Mouse (Mus musculus): Measurements from ENCODE around the gene Slc16a10. TPM values are rescaled to one million over a fixed set of nuclear protein-coding genes. Genes with fewer than 3 reads are reported as not detected.

Gene Slc16a10
- polyA plus RNA-seq, 1 experiment: 5.4 TPM

- Histone ChIP-seq H3K36me3 (ENCODE audit: control insufficient read depth, insufficient read depth, low read length, poor library complexity, severe bottlenecking) (no peaks in the 10 kb centered on the region), H3K9me3 (replicated peaks; ENCODE audit: control insufficient read depth, insufficient read depth, low read length, poor library complexity, severe bottlenecking) (no peaks in the 10 kb centered on the region), H3K27me3 (ENCODE audit: control insufficient read depth, insufficient read depth, low read length, poor library complexity, severe bottlenecking) (no peaks in the 10 kb centered on the region), H3K27ac (ENCODE audit: insufficient read depth, low read length) (no peak overlapping the region), H3K9ac (ENCODE audit: low read depth, poor library complexity, severe bottlenecking) (no peak overlapping the region), H3K4me3 (ENCODE audit: low read depth, low read length) (no peak overlapping the region), H3K4me1 (ENCODE audit: control insufficient read depth, insufficient read depth, low read length) (no peaks in the 10 kb centered on the region)
- TF ChIP-seq POLR2A (IDR thresholded peaks at IDR 0.05; ENCODE audit: insufficient read depth, low read length) (no peak), EP300 (IDR thresholded peaks at IDR 0.05; ENCODE audit: insufficient read depth, low read depth, low read length) (no peak), CTCF (IDR thresholded peaks at IDR 0.05; ENCODE audit: low read depth, low read length) (no peak)
These were observed 8.4 kb downstream of the Slc16a10 start for GRCm38 (mm10) chr10:40133636-40134035.

GRCm38 (mm10) chr10:40131690-40132418, 10.2 kb downstream of the Slc16a10 start:
- Histone ChIP-seq H3K27ac (ENCODE audit: insufficient read depth, low read length) (no peak overlapping the region), H3K36me3 (ENCODE audit: control insufficient read depth, insufficient read depth, low read length, poor library complexity, severe bottlenecking) (no peaks in the 10 kb centered on the region), H3K9me3 (replicated peaks; ENCODE audit: control insufficient read depth, insufficient read depth, low read length, poor library complexity, severe bottlenecking) (no peaks in the 10 kb centered on the region), H3K4me1 (ENCODE audit: control insufficient read depth, insufficient read depth, low read length) (no peaks in the 10 kb centered on the region), H3K9ac (ENCODE audit: low read depth, poor library complexity, severe bottlenecking) (no peak overlapping the region), H3K4me3 (ENCODE audit: low read depth, low read length) (no peak overlapping the region), H3K27me3 (ENCODE audit: control insufficient read depth, insufficient read depth, low read length, poor library complexity, severe bottlenecking) (no peaks in the 10 kb centered on the region)
- no peak for TF ChIP-seq POLR2A (IDR thresholded peaks at IDR 0.05; ENCODE audit: insufficient read depth, low read length)
- TF ChIP-seq EP300 (IDR thresholded peaks at IDR 0.05; ENCODE audit: insufficient read depth, low read depth, low read length): no peak
- TF ChIP-seq CTCF (IDR thresholded peaks at IDR 0.05; ENCODE audit: low read depth, low read length): no peak

- Histone ChIP-seq H3K27ac (ENCODE audit: insufficient read depth, low read length) (no peak overlapping the region), H3K4me1 (ENCODE audit: control insufficient read depth, insufficient read depth, low read length) (no peaks in the 10 kb centered on the region), H3K4me3 (ENCODE audit: low read depth, low read length) (no peak overlapping the region), H3K9me3 (replicated peaks; ENCODE audit: control insufficient read depth, insufficient read depth, low read length, poor library complexity, severe bottlenecking) (no peaks in the 10 kb centered on the region), H3K27me3 (ENCODE audit: control insufficient read depth, insufficient read depth, low read length, poor library complexity, severe bottlenecking) (no peaks in the 10 kb centered on the region), H3K36me3 (ENCODE audit: control insufficient read depth, insufficient read depth, low read length, poor library complexity, severe bottlenecking) (no peaks in the 10 kb centered on the region), H3K9ac (ENCODE audit: low read depth, poor library complexity, severe bottlenecking) (no peak overlapping the region)
- TF ChIP-seq POLR2A (IDR thresholded peaks at IDR 0.05; ENCODE audit: insufficient read depth, low read length): no peak
- no peak for TF ChIP-seq CTCF (IDR thresholded peaks at IDR 0.05; ENCODE audit: low read depth, low read length)
- TF ChIP-seq EP300 (IDR thresholded peaks at IDR 0.05; ENCODE audit: insufficient read depth, low read depth, low read length): no peak
These were observed 11.9 kb downstream of the Slc16a10 start for GRCm38 (mm10) chr10:40130126-40130525.

- TF ChIP-seq CTCF (IDR thresholded peaks at IDR 0.05; ENCODE audit: low read depth, low read length): no peak
- TF ChIP-seq EP300 (IDR thresholded peaks at IDR 0.05; ENCODE audit: insufficient read depth, low read depth, low read length): no peak
- TF ChIP-seq POLR2A (IDR thresholded peaks at IDR 0.05; ENCODE audit: insufficient read depth, low read length): no peak
- Histone ChIP-seq H3K9ac (ENCODE audit: low read depth, poor library complexity, severe bottlenecking) (no peak overlapping the region), H3K4me3 (ENCODE audit: low read depth, low read length) (no peak overlapping the region), H3K27ac (ENCODE audit: insufficient read depth, low read length) (no peak overlapping the region), H3K9me3 (replicated peaks; ENCODE audit: control insufficient read depth, insufficient read depth, low read length, poor library complexity, severe bottlenecking) (no peaks in the 10 kb centered on the region), H3K36me3 (ENCODE audit: control insufficient read depth, insufficient read depth, low read length, poor library complexity, severe bottlenecking) (no peaks in the 10 kb centered on the region), H3K4me1 (ENCODE audit: control insufficient read depth, insufficient read depth, low read length) (no peaks in the 10 kb centered on the region), H3K27me3 (ENCODE audit: control insufficient read depth, insufficient read depth, low read length, poor library complexity, severe bottlenecking) (no peaks in the 10 kb centered on the region)
These were observed 12.9 kb downstream of the Slc16a10 start for GRCm38 (mm10) chr10:40129134-40129533.

- H3K4me1 ChIP-seq (ENCODE audit: control insufficient read depth, insufficient read depth, low read length): no peaks in the 10 kb centered on the region
- H3K4me3 ChIP-seq (ENCODE audit: low read depth, low read length): no peak overlapping the region
- no peaks in the 10 kb centered on the region for H3K27me3 ChIP-seq (ENCODE audit: control insufficient read depth, insufficient read depth, low read length, poor library complexity, severe bottlenecking)
- H3K36me3 ChIP-seq (ENCODE audit: control insufficient read depth, insufficient read depth, low read length, poor library complexity, severe bottlenecking): no peaks in the 10 kb centered on the region
- no peak overlapping the region for H3K27ac ChIP-seq (ENCODE audit: insufficient read depth, low read length)
- H3K9ac ChIP-seq (ENCODE audit: low read depth, poor library complexity, severe bottlenecking): no peak overlapping the region
- TF ChIP-seq POLR2A (IDR thresholded peaks at IDR 0.05; ENCODE audit: insufficient read depth, low read length): no peak
- TF ChIP-seq EP300 (IDR thresholded peaks at IDR 0.05; ENCODE audit: insufficient read depth, low read depth, low read length): no peak
- no peak for TF ChIP-seq CTCF (IDR thresholded peaks at IDR 0.05; ENCODE audit: low read depth, low read length)
- H3K9me3 ChIP-seq (replicated peaks; ENCODE audit: control insufficient read depth, insufficient read depth, low read length, poor library complexity, severe bottlenecking): no peaks in the 10 kb centered on the region
These were observed 13.6 kb downstream of the Slc16a10 start for GRCm38 (mm10) chr10:40128497-40128896.

- H3K9ac ChIP-seq (ENCODE audit: low read depth, poor library complexity, severe bottlenecking): no peak overlapping the region
- H3K4me1 ChIP-seq (ENCODE audit: control insufficient read depth, insufficient read depth, low read length): no peaks in the 10 kb centered on the region
- H3K36me3 ChIP-seq (ENCODE audit: control insufficient read depth, insufficient read depth, low read length, poor library complexity, severe bottlenecking): no peaks in the 10 kb centered on the region
- H3K4me3 ChIP-seq (ENCODE audit: low read depth, low read length): no peak overlapping the region
- TF ChIP-seq CTCF (IDR thresholded peaks at IDR 0.05; ENCODE audit: low read depth, low read length): no peak
- no peak for TF ChIP-seq POLR2A (IDR thresholded peaks at IDR 0.05; ENCODE audit: insufficient read depth, low read length)
- TF ChIP-seq EP300 (IDR thresholded peaks at IDR 0.05; ENCODE audit: insufficient read depth, low read depth, low read length): no peak
- no peaks in the 10 kb centered on the region for H3K9me3 ChIP-seq (replicated peaks; ENCODE audit: control insufficient read depth, insufficient read depth, low read length, poor library complexity, severe bottlenecking)
- no peaks in the 10 kb centered on the region for H3K27me3 ChIP-seq (ENCODE audit: control insufficient read depth, insufficient read depth, low read length, poor library complexity, severe bottlenecking)
- no peak overlapping the region for H3K27ac ChIP-seq (ENCODE audit: insufficient read depth, low read length)
These were observed 16.9 kb downstream of the Slc16a10 start for GRCm38 (mm10) chr10:40125200-40125599.

Measured in ES-Bruce4 (cell line).